8 mouse cellular contexts compared by ENCODE assay signal in genomic region chr7:19589207-19589606, GRCm38 (mm10). TPM values are rescaled to one million over a fixed set of nuclear protein-coding genes. Genes with fewer than 3 reads are reported as not detected.
A peak's percentile ranks its signal among the peaks of the same experiment; 100 is the strongest.
DNase-seq lines count a peak whose midpoint lies in the region; ATAC-seq lines count a peak whose summit lies in the region.

No protein-coding gene starts in this region.

- no peaks in the 10 kb centered on the region for H3K4me1 ChIP-seq in forebrain, embryonic 11.5 days (replicated peaks; ENCODE audit: control insufficient read depth, insufficient read depth, low read length)
- H3K4me1 ChIP-seq in forebrain, embryonic 15.5 days, result no peaks in the 10 kb centered on the region

- no peak overlapping the region for H3K9ac ChIP-seq in forebrain, embryonic 11.5 days (ENCODE audit: low read length)
- no peak overlapping the region for H3K9ac ChIP-seq in forebrain, embryonic 15.5 days (replicated peaks)

- no peaks in the 10 kb centered on the region for H3K9me3 ChIP-seq in forebrain, embryonic 11.5 days (ENCODE audit: control insufficient read depth, low read length)
- no peaks in the 10 kb centered on the region for H3K9me3 ChIP-seq in forebrain, embryonic 15.5 days

- no peak for ATAC-seq in forebrain, embryonic 11.5 days (replicated peaks; ENCODE audit: low FRiP score)
- no peak for ATAC-seq in forebrain, embryonic 15.5 days (replicated peaks)

- WGBS in forebrain, embryonic 11.5 days, result 60% methylated on average over 3 of the region's 3 CpGs
- 48% methylated on average over 3 of the region's 3 CpGs for WGBS in forebrain, embryonic 15.5 days

- H3K4me3 ChIP-seq in forebrain, embryonic 11.5 days (ENCODE audit: low read depth, low read length), result no peak overlapping the region
- H3K4me3 ChIP-seq in forebrain, embryonic 15.5 days, result no peak overlapping the region

- no peak overlapping the region for H3K27ac ChIP-seq in forebrain, embryonic 11.5 days (ENCODE audit: low read depth, low read length)
- no peak overlapping the region for H3K27ac ChIP-seq in forebrain, embryonic 15.5 days (replicated peaks)

- peak; percentile 74 for DNase-seq in forebrain, embryonic 11.5 days (ENCODE audit: low spot score)
- peak; percentile 48 for DNase-seq in ovary, postnatal 36 days (ENCODE audit: low spot score)
- DNase-seq in ovary, postnatal 14 days (ENCODE audit: low spot score), result no peak
- DNase-seq in c-Kit-positive CD71-negative TER-119-negative erythroid progenitor cells, embryonic 14.5 days (ENCODE audit: low read depth), result peak; percentile 64
- DNase-seq in kidney, postnatal 10 days, result peak; percentile 79
- peak; percentile 51 to 69 for DNase-seq in lung, postnatal 4 days
- DNase-seq in thymus, postnatal 25 days, result peak; percentile 60

- H3K27me3 ChIP-seq in forebrain, embryonic 11.5 days (ENCODE audit: control insufficient read depth, insufficient read depth, low read length), result no peaks in the 10 kb centered on the region
- H3K27me3 ChIP-seq in forebrain, embryonic 15.5 days, result no peaks in the 10 kb centered on the region

- no peak overlapping the region for H3K4me2 ChIP-seq in forebrain, embryonic 11.5 days (ENCODE audit: low read depth, low read length, severe bottlenecking)
- H3K4me2 ChIP-seq in forebrain, embryonic 15.5 days (replicated peaks), result no peak overlapping the region

- peaks cover 42% of the 10 kb centered on the region for H3K36me3 ChIP-seq in forebrain, embryonic 11.5 days (ENCODE audit: control insufficient read depth, insufficient read depth, low read length)
- H3K36me3 ChIP-seq in forebrain, embryonic 15.5 days, result peaks cover 92% of the 10 kb centered on the region

RNA-seq across cellular contexts. Expression of gene Gemin7, which starts 11.8 kb away (rescaled TPM):
- polyA plus RNA-seq in forebrain, embryonic 11.5 days (2014; fragmentation: Nextera tagmentation; extraction: Ambion mirVana), result 151 and 156 TPM in 2 replicates
- 124 and 127 TPM in 2 replicates for polyA plus RNA-seq in forebrain, embryonic 15.5 days (2015; fragmentation: Nextera tagmentation; extraction: Ambion mirVana)

RNA-seq across cellular contexts. Expression of gene Zfp296, which starts 12.1 kb away (rescaled TPM):
- 0.40 and 0.47 TPM in 2 replicates for polyA plus RNA-seq in forebrain, embryonic 11.5 days (2014; fragmentation: Nextera tagmentation; extraction: Ambion mirVana)
- 0.19 and 0.57 TPM in 2 replicates for polyA plus RNA-seq in forebrain, embryonic 15.5 days (2015; fragmentation: Nextera tagmentation; extraction: Ambion mirVana)

RNA-seq across cellular contexts. Expression of gene Clasrp, which starts 15.1 kb away (rescaled TPM):
- polyA plus RNA-seq in forebrain, embryonic 11.5 days (2014; fragmentation: Nextera tagmentation; extraction: Ambion mirVana), result 59.7 and 64.1 TPM in 2 replicates
- 61.3 and 64.9 TPM in 2 replicates for polyA plus RNA-seq in forebrain, embryonic 15.5 days (2015; fragmentation: Nextera tagmentation; extraction: Ambion mirVana)

RNA-seq across cellular contexts. Expression of gene Ppp1r37, which starts 26.3 kb away (rescaled TPM):
- polyA plus RNA-seq in forebrain, embryonic 11.5 days (2014; fragmentation: Nextera tagmentation; extraction: Ambion mirVana), result 5.1 and 7.8 TPM in 2 replicates
- 37.8 and 40.5 TPM in 2 replicates for polyA plus RNA-seq in forebrain, embryonic 15.5 days (2015; fragmentation: Nextera tagmentation; extraction: Ambion mirVana)

RNA-seq across cellular contexts. Expression of gene Relb, which starts 40.0 kb away (rescaled TPM):
- 2.9 and 3.7 TPM in 2 replicates for polyA plus RNA-seq in forebrain, embryonic 11.5 days (2014; fragmentation: Nextera tagmentation; extraction: Ambion mirVana)
- 2.6 and 2.7 TPM in 2 replicates for polyA plus RNA-seq in forebrain, embryonic 15.5 days (2015; fragmentation: Nextera tagmentation; extraction: Ambion mirVana)
